Mouse (Mus musculus) lung, adult 18-20 months (tissue): ENCODE results near the gene Sh3bgrl3.

Source experiments
- DNase-seq, 2 experiments: peaks; one replicate each; pipeline ENCODE4 v3.0.0; 2022; ENCODE audit warnings: mixed read lengths in 2 of 2

Gene Sh3bgrl3

DNA sequence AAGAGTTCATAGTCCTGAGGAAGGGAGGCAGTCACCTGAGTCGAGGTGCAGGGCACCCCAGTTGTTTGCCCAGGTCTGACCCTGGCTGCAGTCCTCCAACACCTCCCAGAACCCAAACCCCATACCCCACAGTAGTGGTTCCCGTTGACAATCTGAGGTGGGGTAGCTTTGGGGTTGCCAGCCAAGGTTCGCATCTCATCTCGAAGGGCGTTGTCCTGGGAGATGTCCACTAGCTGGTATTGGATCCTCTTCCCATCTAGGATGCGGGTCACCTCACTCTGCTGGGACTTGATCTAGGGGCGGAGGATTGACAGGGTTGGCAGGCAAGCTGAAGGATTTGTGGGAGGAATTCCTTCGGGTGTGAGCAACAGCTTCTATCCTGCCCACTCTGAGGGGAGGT is 796 bp downstream of the Sh3bgrl3 start:
- no peak for DNase-seq

DNA sequence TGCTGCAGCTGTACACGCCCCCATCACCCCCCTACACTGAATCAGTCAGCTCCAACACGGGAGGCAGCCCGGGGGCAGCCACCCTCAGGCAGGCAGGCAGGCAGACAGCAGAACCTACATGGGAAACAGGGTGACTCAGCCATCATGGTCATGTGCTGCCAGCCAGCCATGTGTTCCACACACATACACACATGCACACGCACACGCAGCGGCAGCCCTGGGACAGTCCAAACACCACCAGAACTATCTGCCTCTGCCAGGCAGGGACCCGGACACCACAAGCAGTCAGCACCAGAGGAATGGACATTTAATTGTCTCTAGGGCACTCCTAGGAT is 1.5 kb downstream of the Sh3bgrl3 start:
- no peak for DNase-seq

DNA sequence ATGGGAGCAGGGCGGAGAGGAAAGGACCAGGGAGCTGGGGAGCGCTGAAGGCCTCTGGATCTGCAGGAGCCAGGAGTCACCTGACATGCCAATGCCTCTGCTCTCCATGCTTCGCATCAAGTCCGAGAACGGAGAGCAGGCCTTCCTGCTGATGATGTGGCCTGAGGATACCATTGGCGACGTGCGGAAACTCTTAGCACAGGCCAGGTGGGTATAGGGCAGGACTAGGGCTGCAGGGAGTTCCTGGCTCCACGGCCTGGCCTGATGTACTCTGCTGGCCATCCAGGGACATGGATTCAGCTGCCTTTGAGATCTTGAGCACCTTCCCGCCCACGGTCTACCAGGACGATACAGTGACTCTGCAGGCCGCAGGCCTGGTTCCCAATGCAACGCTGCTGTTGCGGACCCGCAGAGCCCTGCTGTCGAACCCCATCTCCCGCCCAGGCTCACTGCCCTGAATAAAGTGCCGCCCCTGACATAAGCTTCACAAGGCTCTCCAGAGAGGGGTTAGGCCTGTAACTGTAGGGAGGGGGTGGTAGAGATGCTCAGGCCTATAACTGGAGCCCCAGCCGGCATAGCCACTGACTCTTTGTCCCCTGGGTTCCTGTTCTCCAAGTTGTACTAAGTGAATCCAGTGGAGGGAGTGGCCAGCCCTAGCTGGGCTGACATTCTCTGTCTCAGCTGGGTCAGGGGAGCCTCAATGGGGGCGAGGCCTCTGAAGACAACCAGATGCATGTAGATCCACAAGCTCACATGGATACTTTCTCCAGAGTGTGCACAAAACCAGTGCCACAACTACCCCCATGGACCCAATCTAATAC is 2.1 kb downstream of the Sh3bgrl3 start:
- no peak for DNase-seq

DNA sequence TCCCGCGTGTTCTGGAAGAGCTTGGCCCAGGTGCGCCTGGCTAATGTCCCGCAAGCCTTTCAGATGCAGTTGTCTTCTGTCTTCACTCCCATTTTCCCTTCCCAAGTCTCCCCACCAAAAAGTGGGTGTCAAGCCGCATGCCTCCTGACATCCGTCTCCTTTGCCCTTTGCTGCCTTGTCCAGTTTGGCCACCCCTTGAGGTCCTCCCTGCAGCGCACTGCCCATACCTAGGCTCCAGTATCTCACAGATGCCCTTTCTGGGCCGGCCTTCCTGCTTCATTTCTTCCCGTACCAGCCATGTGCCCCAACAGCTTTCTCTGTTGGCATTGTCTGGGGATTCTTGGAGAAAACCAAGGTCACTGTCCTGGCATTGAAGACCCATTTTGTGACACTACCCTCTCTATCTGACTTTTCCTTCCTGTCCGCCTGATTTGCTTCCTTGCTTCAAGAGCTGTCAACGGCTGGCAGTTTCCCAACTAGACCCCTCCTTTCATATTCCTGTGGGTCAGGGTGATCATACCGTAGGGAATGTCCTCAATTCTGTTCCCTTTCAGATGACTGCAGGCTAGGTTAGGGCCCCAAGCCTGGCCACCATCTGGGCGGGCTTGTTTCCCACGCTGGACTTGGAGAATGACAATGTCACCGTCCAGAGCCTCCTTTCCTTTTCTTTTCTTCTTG is 3.1 kb downstream of the Sh3bgrl3 start:
- no peak for DNase-seq

DNA sequence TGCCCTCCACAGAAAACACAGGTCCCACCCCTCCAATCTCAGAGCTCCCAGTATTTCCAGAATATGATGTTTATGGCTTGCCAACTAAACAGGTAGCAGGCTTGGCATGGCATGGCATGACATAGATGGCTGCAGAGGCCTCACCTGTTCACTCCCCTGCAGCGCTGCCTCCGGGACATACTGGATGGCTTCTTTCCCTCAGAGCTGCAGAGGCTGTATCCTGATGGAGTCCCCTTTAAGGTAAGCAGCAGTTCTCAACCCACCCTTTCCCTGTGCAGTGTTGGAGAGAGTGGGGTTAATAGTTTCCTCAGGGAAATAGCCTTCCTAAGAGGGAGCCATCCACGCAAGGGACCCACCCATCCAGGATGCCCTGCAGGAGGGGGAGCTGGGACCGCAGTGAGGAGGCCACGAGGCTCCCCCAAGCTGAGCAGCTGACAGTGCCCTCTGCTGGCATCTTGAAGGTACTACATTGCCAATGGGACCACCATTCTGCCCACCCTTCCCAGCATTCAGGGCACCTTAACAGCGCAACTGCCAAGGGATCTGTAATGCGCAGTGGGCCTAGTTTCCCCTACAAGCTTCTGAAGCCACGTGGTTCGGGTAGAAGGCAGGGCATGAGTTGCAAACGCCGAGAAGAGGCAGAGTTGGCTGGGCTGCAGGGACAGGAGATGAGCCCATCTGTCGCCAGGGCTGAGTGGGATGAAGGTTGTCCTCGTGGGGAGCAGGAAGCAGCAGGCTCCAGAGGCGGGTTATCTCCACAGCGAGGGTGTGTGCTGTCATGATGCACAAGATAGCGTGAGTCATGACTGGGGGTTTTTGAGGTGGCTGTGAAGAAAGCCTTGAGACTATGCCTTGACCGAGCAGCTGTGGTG is 4.7 kb downstream of the Sh3bgrl3 start:
- DNase-seq: no peak

DNA sequence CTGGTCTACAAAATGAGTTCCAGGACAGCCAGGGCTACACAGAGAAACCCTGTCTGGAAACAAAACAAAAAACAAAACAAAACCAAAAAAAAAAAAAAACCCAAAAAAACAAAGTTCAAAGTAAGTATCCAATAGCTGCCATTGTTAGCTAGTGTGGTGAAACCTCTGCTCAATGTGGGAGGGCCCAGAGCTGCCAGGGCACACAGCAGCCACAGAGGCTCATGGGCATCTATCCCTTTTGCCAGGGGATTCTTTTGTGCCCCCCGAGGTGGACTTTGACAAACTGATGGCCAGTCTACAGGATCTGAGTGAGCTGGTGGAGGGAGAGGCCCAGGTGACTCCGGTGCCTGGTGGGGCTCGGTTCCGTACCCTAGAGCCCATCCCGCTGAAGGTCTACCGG is 5.4 kb downstream of the Sh3bgrl3 start:
- DNase-seq: no peak

DNA sequence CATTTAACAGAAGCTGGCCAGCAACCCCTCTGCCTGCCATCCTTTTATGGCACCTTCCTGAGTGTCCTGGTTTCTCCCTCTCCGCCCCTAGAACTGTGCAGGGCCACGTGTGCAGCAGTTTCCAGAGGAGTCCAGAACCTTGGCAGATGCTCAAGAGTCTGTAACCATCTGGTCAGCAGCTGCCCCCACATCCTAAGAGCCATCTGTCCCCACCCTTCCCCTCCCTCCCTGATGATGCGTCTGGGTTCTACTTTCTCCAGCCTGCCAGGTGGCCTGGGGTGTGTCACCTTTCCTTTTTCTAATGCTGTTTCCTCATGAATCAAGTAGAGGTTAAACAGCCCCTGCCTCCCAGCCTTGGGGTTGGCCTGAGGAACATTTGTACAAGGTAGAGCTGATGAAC is 6.3 kb downstream of the Sh3bgrl3 start:
- no peak for DNase-seq

DNA sequence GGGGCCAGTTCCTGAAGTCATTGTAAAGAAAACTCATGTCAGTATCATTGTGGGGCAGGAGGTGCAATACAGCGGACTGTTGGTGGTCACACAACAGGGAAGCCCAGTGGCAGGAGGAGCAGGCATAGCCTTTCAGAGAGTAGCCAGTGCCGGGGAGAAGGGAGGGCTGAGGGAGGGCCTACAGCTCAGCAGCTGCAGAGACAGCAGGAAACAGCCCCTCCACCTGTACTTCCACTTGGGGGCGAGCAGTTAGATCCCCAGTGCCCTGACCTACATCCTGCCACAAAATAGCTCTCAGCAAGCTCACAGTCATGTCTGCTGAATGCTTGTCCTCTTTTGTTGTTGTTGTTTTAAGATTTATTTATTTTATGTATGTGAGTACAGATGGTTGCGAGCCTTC is 7.0 kb downstream of the Sh3bgrl3 start:
- no peak for DNase-seq

DNA sequence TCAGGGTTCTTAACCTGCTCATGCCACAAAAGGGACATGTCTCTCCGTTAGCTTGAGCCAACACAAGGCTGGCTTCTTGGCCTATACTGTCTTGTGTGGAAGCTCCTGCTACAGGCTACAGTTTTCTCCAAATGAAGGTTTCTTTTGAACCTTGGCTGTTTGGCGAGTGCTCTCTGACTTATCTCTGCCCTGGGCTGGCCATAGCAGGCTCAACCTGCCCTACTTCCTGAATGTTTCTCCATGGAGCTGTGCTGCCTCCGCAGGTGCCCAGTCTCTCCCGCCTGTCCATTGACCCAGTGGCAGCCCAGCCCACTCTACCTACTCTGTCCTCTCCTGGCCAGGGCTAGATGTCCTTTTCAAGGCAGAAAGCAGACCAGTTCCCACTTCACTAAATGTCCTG is 7.7 kb downstream of the Sh3bgrl3 start:
- no peak for DNase-seq

DNA sequence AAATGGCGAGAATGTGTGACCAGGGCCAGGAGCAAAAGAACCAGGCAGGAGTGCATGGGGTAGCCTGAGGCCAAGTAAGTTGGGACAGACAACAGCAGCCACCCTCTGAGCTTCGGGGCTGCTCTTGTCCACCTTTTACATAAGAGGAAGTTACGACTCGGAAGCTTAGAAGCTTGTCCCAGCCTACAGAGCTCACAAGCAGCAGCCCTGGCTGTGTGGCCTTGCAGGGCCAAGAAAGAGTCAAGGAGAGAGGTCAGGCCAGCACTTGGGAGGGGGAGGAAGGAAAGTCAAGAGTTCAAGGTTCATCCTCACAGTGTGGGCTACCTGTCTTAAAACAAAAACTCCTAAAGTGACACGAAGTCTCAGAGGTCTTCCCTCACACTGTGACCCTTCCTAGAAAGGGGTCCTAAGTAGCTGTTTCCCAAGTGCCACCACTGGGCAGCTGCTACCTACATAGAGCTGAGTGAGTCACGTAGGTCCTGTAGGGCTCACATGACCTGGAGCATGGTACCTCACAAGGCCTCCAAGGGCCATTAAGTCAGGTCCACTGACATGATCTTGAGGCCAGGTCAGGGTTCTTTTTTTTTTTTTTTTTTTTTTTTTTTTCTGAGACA is 8.3 kb downstream of the Sh3bgrl3 start:
- no peak for DNase-seq

DNA sequence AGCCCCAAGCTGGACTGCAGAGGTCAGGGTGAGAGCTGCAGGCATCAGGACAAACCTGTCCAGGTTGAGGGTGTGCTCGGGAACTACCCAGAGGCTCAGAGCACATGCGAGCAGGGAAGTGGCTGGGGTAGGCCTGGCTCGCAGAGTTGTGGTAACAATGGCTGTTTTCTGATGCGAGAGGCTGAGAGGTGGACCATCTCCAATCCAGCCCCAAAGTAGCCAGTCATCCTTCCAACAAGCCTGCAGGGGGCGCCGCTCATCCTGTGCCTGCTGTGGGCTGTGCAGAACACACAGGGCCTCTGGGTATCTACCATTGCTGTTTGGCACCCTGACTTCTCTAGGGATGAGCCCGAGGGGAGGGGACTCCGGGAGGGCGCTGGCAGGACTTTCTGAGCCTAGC is 8.9 kb downstream of the Sh3bgrl3 start:
- DNase-seq: no peak

DNA sequence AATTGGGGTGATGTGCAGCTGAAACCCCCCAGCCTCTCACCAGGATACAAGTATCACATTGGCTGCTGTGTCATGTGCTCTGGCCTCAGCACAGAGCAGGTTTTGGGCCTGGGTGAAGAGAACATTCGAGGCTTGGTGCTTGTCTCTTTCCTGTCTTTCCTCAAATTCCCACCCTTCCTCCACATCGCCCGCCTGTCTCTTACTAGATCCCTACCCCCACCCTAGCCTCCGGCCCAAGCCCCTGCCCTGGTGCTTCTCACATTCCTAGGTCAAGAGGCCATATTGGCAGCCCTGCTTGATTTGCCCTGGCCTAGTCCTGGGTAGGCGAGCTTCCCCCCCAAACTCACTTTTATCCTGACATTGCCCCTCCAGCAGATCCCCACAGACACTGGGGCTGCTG is 9.5 kb downstream of the Sh3bgrl3 start:
- no peak for DNase-seq

DNA sequence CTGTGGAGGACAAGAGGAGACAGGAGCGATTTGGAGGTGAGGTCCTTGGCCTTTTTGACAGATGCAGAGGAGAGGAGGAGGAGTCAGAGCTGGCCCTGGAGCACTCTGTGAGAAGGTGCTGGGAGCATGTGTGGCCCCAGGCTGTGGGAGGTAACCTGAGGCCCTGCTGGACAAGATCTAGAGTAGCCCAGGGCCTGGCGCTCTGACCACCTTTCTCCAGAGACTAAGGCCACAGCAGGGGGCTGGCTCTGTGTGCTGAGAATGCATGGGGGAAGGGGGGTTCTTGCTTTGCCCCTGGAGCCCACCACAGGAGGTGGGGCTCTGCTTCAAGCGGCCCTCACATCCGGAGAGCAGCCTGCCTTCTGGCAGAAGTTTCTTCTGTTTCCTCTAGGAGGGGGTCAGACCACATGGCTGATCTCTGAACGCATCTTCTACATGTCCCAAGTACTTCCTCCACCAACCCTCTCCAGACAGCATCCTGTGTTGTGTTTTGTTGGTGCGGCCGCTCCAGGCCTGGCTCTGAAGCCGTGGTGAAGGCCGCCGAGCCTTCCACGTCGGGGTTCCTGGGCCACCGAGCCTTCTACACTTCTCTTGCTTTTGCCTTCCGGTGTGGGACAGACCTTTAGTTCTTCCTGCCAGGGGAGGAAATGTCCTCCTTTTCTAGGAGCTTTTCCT is 10.3 kb downstream of the Sh3bgrl3 start:
- no peak for DNase-seq

DNA sequence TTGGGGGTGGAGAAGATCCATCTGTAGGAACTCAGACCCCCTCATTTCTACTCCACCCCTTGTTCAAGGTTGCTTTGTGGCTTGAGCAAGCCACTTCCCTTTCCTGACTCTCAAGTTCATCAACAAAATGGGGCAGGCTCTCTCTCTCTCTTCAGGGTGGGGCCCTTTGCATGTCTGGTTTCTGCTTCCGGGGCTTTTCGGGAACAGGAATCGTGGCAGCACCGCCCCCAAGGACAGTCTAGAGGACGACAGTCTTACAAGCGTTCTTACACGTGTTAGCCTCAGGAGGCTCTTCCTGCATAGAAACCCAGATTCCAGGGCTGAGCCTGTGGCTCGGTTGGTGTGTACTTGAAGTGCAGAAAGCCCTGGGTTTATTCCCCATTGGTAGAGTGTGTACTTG is 11.6 kb downstream of the Sh3bgrl3 start:
- peak; percentile 55 to 58 for DNase-seq

DNA sequence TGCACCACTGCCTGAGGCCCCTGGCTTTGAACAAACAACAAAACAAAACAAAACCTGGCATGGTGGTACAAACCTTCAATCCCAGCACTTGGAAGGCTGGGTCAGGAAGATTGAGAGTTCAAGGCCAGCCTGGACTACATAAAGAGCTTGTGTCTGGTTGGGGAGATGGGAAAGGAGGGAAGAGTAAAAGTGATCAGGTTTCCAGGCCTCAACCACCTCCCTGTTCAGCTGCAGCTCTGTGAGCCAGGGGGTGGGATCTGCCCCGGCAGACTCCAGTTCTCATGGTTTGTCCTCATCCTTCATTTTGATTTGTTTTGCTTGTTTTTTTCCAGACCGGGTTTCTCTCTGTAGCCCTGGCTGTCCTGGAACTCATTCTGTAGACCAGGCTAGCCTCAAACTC is 12.1 kb downstream of the Sh3bgrl3 start:
- no peak for DNase-seq

DNA sequence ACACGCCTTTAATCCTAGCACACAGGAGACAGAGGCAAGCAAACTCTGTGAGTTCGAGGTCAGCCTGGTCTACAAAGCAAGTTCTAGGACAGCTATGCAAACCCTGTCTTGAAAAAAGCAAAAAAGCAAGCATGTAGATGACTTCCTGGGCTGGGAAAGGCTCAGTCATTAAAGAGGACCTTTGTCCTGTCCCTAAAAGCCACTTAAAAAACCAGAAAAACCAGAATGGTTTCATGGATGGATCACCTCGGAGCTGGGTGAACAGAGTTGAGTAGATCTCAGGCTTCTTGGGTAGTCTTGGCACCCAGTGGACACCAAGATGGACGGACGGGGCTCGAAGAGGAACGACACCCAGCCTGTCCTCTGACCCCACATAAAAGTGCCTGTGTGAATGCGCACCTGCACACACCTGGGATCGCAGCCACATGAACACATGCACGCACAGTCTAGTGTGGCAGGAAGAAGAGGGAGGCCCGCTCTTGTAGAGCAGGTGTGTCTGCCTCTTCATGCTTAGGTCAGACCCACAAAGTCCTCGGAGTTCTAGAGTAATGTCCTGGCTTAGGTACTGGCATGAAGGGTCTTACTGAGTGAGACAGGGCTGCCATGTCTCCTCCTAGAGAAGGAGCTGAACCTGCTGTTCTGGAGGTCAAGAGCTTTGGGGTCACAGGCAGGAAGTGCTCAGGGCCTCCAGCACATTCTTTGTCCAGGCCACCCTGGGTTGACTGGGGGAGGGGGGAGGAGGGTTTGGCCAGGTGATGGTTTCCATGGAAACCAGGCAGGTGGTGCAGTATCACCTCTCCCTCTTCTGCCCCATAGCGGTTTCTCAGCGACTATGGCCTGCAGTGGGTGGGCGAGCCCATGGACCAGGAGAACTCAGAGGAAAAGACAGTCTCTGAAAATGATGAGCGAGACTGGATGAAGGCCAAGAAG is 13.1 kb downstream of the Sh3bgrl3 start:
- DNase-seq: no peak

DNA sequence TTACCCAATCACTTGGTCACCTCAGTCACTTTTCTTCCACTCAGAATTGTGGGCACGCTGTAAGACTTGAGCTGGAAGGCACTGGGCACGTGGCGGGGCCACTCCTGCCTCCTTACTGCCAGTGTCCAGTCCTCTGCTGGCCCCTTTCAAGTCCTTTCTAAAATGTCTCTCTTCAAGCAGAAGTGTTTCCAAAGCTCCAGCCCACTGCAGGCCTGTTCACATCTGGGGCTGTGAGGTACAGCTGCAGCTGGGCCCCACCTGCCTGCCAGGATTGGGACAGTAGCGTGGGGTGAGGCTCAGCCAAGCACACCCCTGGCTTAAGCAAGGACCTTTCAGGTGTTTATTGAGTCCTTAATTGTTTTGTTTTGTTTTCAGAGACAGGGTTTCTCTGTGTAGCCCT is 14.6 kb downstream of the Sh3bgrl3 start:
- no peak for DNase-seq

DNA sequence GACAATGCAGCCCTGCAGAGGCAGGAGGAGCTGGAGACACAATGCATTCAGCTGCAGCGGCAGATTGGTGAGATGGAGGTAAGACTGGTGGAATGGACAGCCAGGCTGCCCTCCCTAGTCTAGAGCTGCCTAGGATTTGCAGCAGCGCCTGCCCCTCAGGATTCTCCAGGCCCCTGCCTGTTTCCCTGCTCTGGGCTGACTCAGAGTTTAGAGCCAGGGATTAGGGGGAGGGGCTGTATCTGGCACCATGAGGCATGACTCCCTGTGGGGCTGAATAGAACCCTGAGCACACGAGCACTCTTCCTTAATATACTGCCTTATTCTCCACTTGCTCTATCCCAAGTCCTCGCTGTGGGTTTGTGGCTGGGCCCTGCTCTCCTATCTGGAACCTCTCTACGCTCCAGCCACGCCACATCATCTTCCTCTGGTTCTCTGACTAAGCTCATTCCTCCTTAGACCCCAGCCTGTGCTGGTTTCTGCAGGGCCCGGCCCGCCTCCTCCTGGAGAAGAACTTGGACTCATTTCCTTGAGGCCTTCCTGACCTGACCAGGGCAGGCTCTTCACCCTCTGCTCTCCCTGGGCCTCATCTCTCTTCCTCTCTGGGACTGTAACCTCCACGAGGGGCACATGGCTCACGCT is 15.1 kb downstream of the Sh3bgrl3 start:
- DNase-seq: no peak

DNA sequence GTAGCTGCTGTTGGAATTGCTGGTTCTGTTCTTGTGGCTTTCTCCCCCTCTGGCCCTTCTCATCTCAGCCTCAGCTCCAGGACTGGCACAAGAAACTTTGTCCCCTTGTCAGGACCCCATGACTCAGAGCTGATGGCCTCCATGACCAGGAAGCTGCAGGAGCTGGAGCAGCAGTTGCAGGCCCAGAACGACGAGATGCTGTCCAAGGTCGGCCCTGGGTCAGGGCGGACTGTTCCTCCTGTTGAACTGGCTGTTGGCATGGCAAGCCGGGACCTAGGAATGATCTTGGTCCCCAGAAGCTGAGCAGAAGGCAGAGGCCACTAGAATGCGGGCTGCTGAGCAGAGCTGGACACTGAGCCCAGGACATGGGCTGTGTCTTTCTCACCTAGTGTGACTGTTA is 16.2 kb downstream of the Sh3bgrl3 start:
- DNase-seq: no peak

DNA sequence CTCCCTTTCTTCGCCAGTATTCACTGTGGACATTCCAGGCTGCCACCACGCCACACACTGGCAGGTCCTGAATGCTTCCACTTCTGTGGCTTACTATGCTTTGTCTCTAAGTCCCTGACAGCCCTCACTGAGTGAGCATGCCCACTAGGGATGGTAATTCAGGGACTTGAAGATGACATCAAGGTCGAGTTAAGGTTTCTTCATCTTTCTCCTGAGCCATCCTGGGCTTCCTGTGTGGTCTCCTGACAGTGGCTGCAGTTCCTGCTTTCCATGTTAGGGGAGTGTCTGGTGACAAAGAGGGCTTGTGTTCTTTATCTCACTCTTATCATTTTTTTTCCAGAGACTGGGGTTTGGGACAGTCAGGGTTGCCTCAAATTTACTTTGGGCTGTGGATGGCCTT is 17.9 kb downstream of the Sh3bgrl3 start:
- DNase-seq: no peak

DNA sequence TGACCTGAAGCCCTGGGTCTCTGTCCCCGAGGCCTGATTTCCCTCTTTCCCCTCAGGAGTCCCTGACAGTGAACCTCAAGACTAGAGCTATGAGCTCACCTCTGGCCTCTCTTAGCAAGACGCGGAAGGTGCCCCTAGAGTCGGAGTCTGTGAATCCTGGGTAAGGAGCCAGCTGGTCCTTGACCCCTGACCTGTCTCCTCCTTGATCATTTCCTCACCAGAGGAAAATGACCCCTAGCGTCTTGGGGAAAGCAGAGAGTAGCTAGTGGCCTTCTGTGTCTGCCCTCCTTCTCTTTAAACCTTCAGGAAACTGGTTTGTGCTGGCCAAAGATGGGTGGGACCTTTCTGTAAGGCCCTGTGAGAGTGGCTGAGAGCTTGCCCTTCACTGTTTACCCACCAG is 20.4 kb downstream of the Sh3bgrl3 start:
- DNase-seq: no peak
